Mouse (Mus musculus): Measurements from ENCODE around the gene Hus1. TPM values are rescaled to one million over a fixed set of nuclear protein-coding genes. Genes with fewer than 3 reads are reported as not detected.

Hus1 gene
- polyA plus RNA-seq (2014; fragmentation: Nextera tagmentation; extraction: Ambion mirVana), result 22.6 and 23.0 TPM in 2 replicates

GRCm38 (mm10) chr11:9010853-9011339 lies at the start of gene Hus1:
Hus1 (minus strand) TSS chr11:9011191.
- Histone ChIP-seq H3K36me3 (ENCODE audit: control insufficient read depth, insufficient read depth, low read length) (peaks cover 8% of the 10 kb centered on the region; the same call in 1 of the 2 replicates), H3K4me1 (replicated peaks; ENCODE audit: control insufficient read depth, insufficient read depth, low read length) (peaks cover 6% of the 10 kb centered on the region), H3K9ac (ENCODE audit: low read depth, low read length) (peak within 1 kb of the TSS; percentile 96), H3K27ac (ENCODE audit: low read depth, low read length) (peak within 1 kb of the TSS; percentile 89), H3K4me2 (peak within 1 kb of the TSS; percentile 92), H3K4me3 (ENCODE audit: low read depth, low read length) (peak within 1 kb of the TSS; percentile 81), H3K27me3 (replicated peaks; ENCODE audit: control insufficient read depth, insufficient read depth, low read length) (no peaks in the 10 kb centered on the region; the same call in 1 of the 2 replicates), H3K9me3 (ENCODE audit: control insufficient read depth, low read length) (no peaks in the 10 kb centered on the region)
- peak; percentile 90 for DNase-seq (ENCODE audit: low spot score)
- under 1% methylated on average over 43 of the region's 43 CpGs for WGBS
- peak; percentile 96 for ATAC-seq (replicated peaks; ENCODE audit: low FRiP score)

- Histone ChIP-seq H3K4me2 (no peak overlapping the region), H3K36me3 (ENCODE audit: control insufficient read depth, insufficient read depth, low read length) (no peaks in the 10 kb centered on the region), H3K27me3 (replicated peaks; ENCODE audit: control insufficient read depth, insufficient read depth, low read length) (no peaks in the 10 kb centered on the region), H3K27ac (ENCODE audit: low read depth, low read length) (no peak overlapping the region), H3K9me3 (ENCODE audit: control insufficient read depth, low read length) (no peaks in the 10 kb centered on the region), H3K9ac (ENCODE audit: low read depth, low read length) (no peak overlapping the region), H3K4me3 (ENCODE audit: low read depth, low read length) (no peak overlapping the region), H3K4me1 (replicated peaks; ENCODE audit: control insufficient read depth, insufficient read depth, low read length) (no peaks in the 10 kb centered on the region)
- 34% methylated on average over 5 of the region's 5 CpGs for WGBS
- ATAC-seq (replicated peaks; ENCODE audit: low FRiP score) (no peak), DNase-seq (ENCODE audit: low spot score) (no peak)
Observed at GRCm38 (mm10) chr11:9060484-9060883, 49.5 kb upstream of the Hus1 start.

- Histone ChIP-seq H3K27ac (ENCODE audit: low read depth, low read length) (no peak overlapping the region), H3K36me3 (ENCODE audit: control insufficient read depth, insufficient read depth, low read length) (no peaks in the 10 kb centered on the region), H3K4me3 (ENCODE audit: low read depth, low read length) (no peak overlapping the region), H3K9ac (ENCODE audit: low read depth, low read length) (no peak overlapping the region), H3K27me3 (replicated peaks; ENCODE audit: control insufficient read depth, insufficient read depth, low read length) (no peaks in the 10 kb centered on the region), H3K4me1 (replicated peaks; ENCODE audit: control insufficient read depth, insufficient read depth, low read length) (no peaks in the 10 kb centered on the region), H3K9me3 (ENCODE audit: control insufficient read depth, low read length) (no peaks in the 10 kb centered on the region), H3K4me2 (no peak overlapping the region)
- DNase-seq (ENCODE audit: low spot score), result no peak
- WGBS, result 32% methylated on average over 1 of the region's 1 CpGs
- no peak for ATAC-seq (replicated peaks; ENCODE audit: low FRiP score)
Observed at GRCm38 (mm10) chr11:9060029-9060428, 49.0 kb upstream of the Hus1 start.

- Histone ChIP-seq H3K27ac (ENCODE audit: low read depth, low read length) (no peak overlapping the region), H3K9ac (ENCODE audit: low read depth, low read length) (no peak overlapping the region), H3K27me3 (replicated peaks; ENCODE audit: control insufficient read depth, insufficient read depth, low read length) (no peaks in the 10 kb centered on the region), H3K4me2 (no peak overlapping the region), H3K4me3 (ENCODE audit: low read depth, low read length) (no peak overlapping the region), H3K36me3 (ENCODE audit: control insufficient read depth, insufficient read depth, low read length) (no peaks in the 10 kb centered on the region), H3K9me3 (ENCODE audit: control insufficient read depth, low read length) (no peaks in the 10 kb centered on the region), H3K4me1 (replicated peaks; ENCODE audit: control insufficient read depth, insufficient read depth, low read length) (no peaks in the 10 kb centered on the region)
- ATAC-seq (replicated peaks; ENCODE audit: low FRiP score), result no peak
- 77% methylated on average over 4 of the region's 4 CpGs for WGBS
- DNase-seq (ENCODE audit: low spot score), result no peak
Observed at GRCm38 (mm10) chr11:9057711-9058110, 46.7 kb upstream of the Hus1 start.

GRCm38 (mm10) chr11:9056937-9057336 lies 45.9 kb upstream of the Hus1 start:
- no peak for ATAC-seq (replicated peaks; ENCODE audit: low FRiP score)
- H3K9me3 ChIP-seq (ENCODE audit: control insufficient read depth, low read length), result no peaks in the 10 kb centered on the region
- WGBS, result 54% methylated on average over 2 of the region's 2 CpGs
- DNase-seq (ENCODE audit: low spot score), result no peak
- no peak overlapping the region for H3K27ac ChIP-seq (ENCODE audit: low read depth, low read length)
- no peak overlapping the region for H3K4me3 ChIP-seq (ENCODE audit: low read depth, low read length)
- H3K4me1 ChIP-seq (replicated peaks; ENCODE audit: control insufficient read depth, insufficient read depth, low read length), result no peaks in the 10 kb centered on the region
- no peak overlapping the region for H3K4me2 ChIP-seq
- H3K36me3 ChIP-seq (ENCODE audit: control insufficient read depth, insufficient read depth, low read length), result no peaks in the 10 kb centered on the region
- no peak overlapping the region for H3K9ac ChIP-seq (ENCODE audit: low read depth, low read length)
- H3K27me3 ChIP-seq (replicated peaks; ENCODE audit: control insufficient read depth, insufficient read depth, low read length), result no peaks in the 10 kb centered on the region

- no peaks in the 10 kb centered on the region for H3K9me3 ChIP-seq (ENCODE audit: control insufficient read depth, low read length)
- no peak for ATAC-seq (replicated peaks; ENCODE audit: low FRiP score)
- H3K27ac ChIP-seq (ENCODE audit: low read depth, low read length), result no peak overlapping the region
- H3K4me2 ChIP-seq, result no peak overlapping the region
- DNase-seq (ENCODE audit: low spot score), result no peak
- no peak overlapping the region for H3K4me3 ChIP-seq (ENCODE audit: low read depth, low read length)
- WGBS, result 44% methylated on average over 2 of the region's 2 CpGs
- no peak overlapping the region for H3K9ac ChIP-seq (ENCODE audit: low read depth, low read length)
- no peaks in the 10 kb centered on the region for H3K4me1 ChIP-seq (replicated peaks; ENCODE audit: control insufficient read depth, insufficient read depth, low read length)
- H3K36me3 ChIP-seq (ENCODE audit: control insufficient read depth, insufficient read depth, low read length), result no peaks in the 10 kb centered on the region
- H3K27me3 ChIP-seq (replicated peaks; ENCODE audit: control insufficient read depth, insufficient read depth, low read length), result peaks cover 20% of the 10 kb centered on the region
Observed at GRCm38 (mm10) chr11:9051895-9052294, 40.9 kb upstream of the Hus1 start.

GRCm38 (mm10) chr11:9050241-9050640 lies 39.2 kb upstream of the Hus1 start:
- Histone ChIP-seq H3K9ac (ENCODE audit: low read depth, low read length) (no peak overlapping the region), H3K4me3 (ENCODE audit: low read depth, low read length) (no peak overlapping the region), H3K9me3 (ENCODE audit: control insufficient read depth, low read length) (no peaks in the 10 kb centered on the region), H3K27ac (ENCODE audit: low read depth, low read length) (no peak overlapping the region), H3K36me3 (ENCODE audit: control insufficient read depth, insufficient read depth, low read length) (no peaks in the 10 kb centered on the region), H3K4me2 (no peak overlapping the region), H3K27me3 (replicated peaks; ENCODE audit: control insufficient read depth, insufficient read depth, low read length) (peaks cover 20% of the 10 kb centered on the region), H3K4me1 (replicated peaks; ENCODE audit: control insufficient read depth, insufficient read depth, low read length) (no peaks in the 10 kb centered on the region)
- no peak for ATAC-seq (replicated peaks; ENCODE audit: low FRiP score)
- 83% methylated on average over 4 of the region's 4 CpGs for WGBS
- no peak for DNase-seq (ENCODE audit: low spot score)

GRCm38 (mm10) chr11:9048703-9049060 lies 37.7 kb upstream of the Hus1 start, which contains the start of gene Sun3:
Sun3 (minus strand) TSS chr11:9048991.
- Histone ChIP-seq H3K27me3 (replicated peaks; ENCODE audit: control insufficient read depth, insufficient read depth, low read length) (peaks cover 20% of the 10 kb centered on the region), H3K4me1 (replicated peaks; ENCODE audit: control insufficient read depth, insufficient read depth, low read length) (no peaks in the 10 kb centered on the region), H3K9me3 (ENCODE audit: control insufficient read depth, low read length) (no peaks in the 10 kb centered on the region), H3K4me2 (peak within 1 kb of the TSS; percentile 91), H3K27ac (ENCODE audit: low read depth, low read length) (no peak within 1 kb of the TSS), H3K4me3 (ENCODE audit: low read depth, low read length) (peak within 1 kb of the TSS; percentile 57), H3K36me3 (ENCODE audit: control insufficient read depth, insufficient read depth, low read length) (no peaks in the 10 kb centered on the region), H3K9ac (ENCODE audit: low read depth, low read length) (peak within 1 kb of the TSS; percentile 27; the same call in 1 of the 2 replicates)
- no peak for DNase-seq (ENCODE audit: low spot score)
- ATAC-seq (replicated peaks; ENCODE audit: low FRiP score), result peak; percentile 72
- WGBS, result 2% methylated on average over 18 of the region's 18 CpGs

- Histone ChIP-seq H3K27ac (ENCODE audit: low read depth, low read length) (no peak within 1 kb of the TSS), H3K4me1 (replicated peaks; ENCODE audit: control insufficient read depth, insufficient read depth, low read length) (no peaks in the 10 kb centered on the region), H3K9me3 (ENCODE audit: control insufficient read depth, low read length) (no peaks in the 10 kb centered on the region), H3K27me3 (replicated peaks; ENCODE audit: control insufficient read depth, insufficient read depth, low read length) (peaks cover 20% of the 10 kb centered on the region), H3K4me2 (peak within 1 kb of the TSS; percentile 91), H3K9ac (ENCODE audit: low read depth, low read length) (peak within 1 kb of the TSS; percentile 27; the same call in 1 of the 2 replicates), H3K36me3 (ENCODE audit: control insufficient read depth, insufficient read depth, low read length) (no peaks in the 10 kb centered on the region), H3K4me3 (ENCODE audit: low read depth, low read length) (peak within 1 kb of the TSS; percentile 57)
- 5% methylated on average over 21 of the region's 21 CpGs for WGBS
- DNase-seq (ENCODE audit: low spot score) (peak; percentile 76), ATAC-seq (replicated peaks; ENCODE audit: low FRiP score) (peak; percentile 100)
Observed at GRCm38 (mm10) chr11:9048011-9048702, 37.2 kb upstream of the Hus1 start, which contains the start of gene Gm11992. Gm11992 (plus strand) TSS chr11:9048594.
